23 mouse cellular contexts compared by ENCODE assay signal in the genomic region with DNA sequence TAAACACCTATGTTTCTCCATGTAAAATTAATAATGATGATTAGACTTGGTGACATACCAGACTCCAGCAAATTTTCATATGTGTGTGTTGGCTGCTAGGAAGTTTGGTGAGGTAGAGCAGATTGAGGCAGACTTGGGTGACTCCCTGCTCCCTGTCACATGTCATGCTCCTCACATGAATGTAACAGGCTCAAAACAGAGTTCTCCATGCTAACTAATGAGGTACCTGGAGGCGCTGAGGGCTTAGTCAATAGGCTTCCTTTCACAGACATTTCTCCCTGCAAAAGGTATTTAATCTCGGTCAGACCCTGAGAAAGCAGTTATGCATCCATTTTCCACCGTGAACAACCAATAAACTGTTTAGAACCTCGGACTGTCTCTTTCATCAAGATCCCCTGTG. TPM values are rescaled to one million over a fixed set of nuclear protein-coding genes. Genes with fewer than 3 reads are reported as not detected.
A peak's percentile ranks its signal among the peaks of the same experiment; 100 is the strongest.
DNase-seq lines count a peak whose midpoint lies in the region; ATAC-seq and TF ChIP-seq lines count a peak whose summit lies in the region.
"Had no signal": no experiment of that assay in that cellular context is flagged by ENCODE, and none has a peak within 500 bp of the region (broad histone marks: within the 10 kb centered on the region; RNA-seq: fewer than 3 reads in every experiment).

No protein-coding gene starts in this region.

- H3K36me3 ChIP-seq in forebrain, embryonic 10.5 days (replicated peaks): no peaks in the 10 kb centered on the region
- H3K36me3 ChIP-seq in forebrain, embryonic 15.5 days: no peaks in the 10 kb centered on the region
- H3K36me3 ChIP-seq in hindbrain, embryonic 12.5 days: no peaks in the 10 kb centered on the region
- no peaks in the 10 kb centered on the region for H3K36me3 ChIP-seq in hindbrain, embryonic 11.5 days (ENCODE audit: control insufficient read depth, insufficient read depth, low read length)
- no peaks in the 10 kb centered on the region for H3K36me3 ChIP-seq in midbrain, embryonic 11.5 days (ENCODE audit: control insufficient read depth, insufficient read depth, low read length)
- H3K36me3 ChIP-seq in neural tube, embryonic 12.5 days: no peaks in the 10 kb centered on the region
- no peaks in the 10 kb centered on the region for H3K36me3 ChIP-seq in lung, postnatal 0 days (ENCODE audit: insufficient read depth, low read length)
- H3K36me3 ChIP-seq: embryonic facial prominence, embryonic 15.5 days; kidney, embryonic 15.5 days; limb, embryonic 12.5 days; liver, embryonic 12.5 days had no signal

- peak overlapping the region; percentile 100 for H3K27ac ChIP-seq in forebrain, embryonic 10.5 days
- H3K27ac ChIP-seq in forebrain, embryonic 15.5 days (replicated peaks): no peak overlapping the region
- peak overlapping the region; percentile 100 for H3K27ac ChIP-seq in hindbrain, embryonic 12.5 days
- H3K27ac ChIP-seq in hindbrain, embryonic 11.5 days (ENCODE audit: low read depth, low read length): no peak overlapping the region
- no peak overlapping the region for H3K27ac ChIP-seq in midbrain, embryonic 11.5 days (ENCODE audit: low read depth, low read length)
- H3K27ac ChIP-seq in neural tube, embryonic 12.5 days: 0 out of 2 replicates have a peak overlapping the region, but pooled peaks have one; percentile 2
- H3K27ac ChIP-seq in lung, postnatal 0 days (ENCODE audit: low read length): no peak overlapping the region
- H3K27ac ChIP-seq: embryonic facial prominence, embryonic 15.5 days; heart, adult 2 months; kidney, embryonic 15.5 days; limb, embryonic 12.5 days; liver, embryonic 12.5 days had no signal

- H3K4me3 ChIP-seq in forebrain, embryonic 10.5 days: no peak overlapping the region
- no peak overlapping the region for H3K4me3 ChIP-seq in forebrain, embryonic 15.5 days
- H3K4me3 ChIP-seq in hindbrain, embryonic 12.5 days: no peak overlapping the region
- H3K4me3 ChIP-seq in hindbrain, embryonic 11.5 days (ENCODE audit: low read depth, low read length): no peak overlapping the region
- no peak overlapping the region for H3K4me3 ChIP-seq in midbrain, embryonic 11.5 days (ENCODE audit: low read depth, low read length)
- no peak overlapping the region for H3K4me3 ChIP-seq in neural tube, embryonic 12.5 days
- H3K4me3 ChIP-seq in lung, postnatal 0 days (ENCODE audit: low read depth, low read length): no peak overlapping the region
- H3K4me3 ChIP-seq: embryonic facial prominence, embryonic 15.5 days; heart, adult 2 months; kidney, embryonic 15.5 days; limb, embryonic 12.5 days; liver, embryonic 12.5 days had no signal

- ATAC-seq in forebrain, embryonic 15.5 days (replicated peaks): no peak
- no peak for ATAC-seq in hindbrain, embryonic 12.5 days (ENCODE audit: low FRiP score)
- ATAC-seq in hindbrain, embryonic 11.5 days (ENCODE audit: low FRiP score): no peak
- no peak for ATAC-seq in midbrain, embryonic 11.5 days (ENCODE audit: low FRiP score)
- ATAC-seq in neural tube, embryonic 12.5 days (ENCODE audit: low FRiP score, low read depth): no peak
- ATAC-seq in lung, postnatal 0 days: no peak
- ATAC-seq: CD4-positive, CD25-positive, alpha-beta regulatory T cell, adult 4 months; liver, embryonic 12.5 days had no signal

- H3K4me2 ChIP-seq in forebrain, embryonic 15.5 days (replicated peaks): no peak overlapping the region
- no peak overlapping the region for H3K4me2 ChIP-seq in hindbrain, embryonic 12.5 days (replicated peaks)
- no peak overlapping the region for H3K4me2 ChIP-seq in hindbrain, embryonic 11.5 days (replicated peaks; ENCODE audit: low read depth, low read length)
- H3K4me2 ChIP-seq in midbrain, embryonic 11.5 days: no peak overlapping the region
- no peak overlapping the region for H3K4me2 ChIP-seq in neural tube, embryonic 12.5 days (replicated peaks)
- no peak overlapping the region for H3K4me2 ChIP-seq in lung, postnatal 0 days (replicated peaks; ENCODE audit: low read depth, low read length)
- H3K4me2 ChIP-seq: embryonic facial prominence, embryonic 15.5 days; kidney, embryonic 15.5 days; limb, embryonic 12.5 days; liver, embryonic 12.5 days had no signal

- peaks cover 49% of the 10 kb centered on the region for H3K4me1 ChIP-seq in forebrain, embryonic 10.5 days
- peaks cover 26% of the 10 kb centered on the region for H3K4me1 ChIP-seq in forebrain, embryonic 15.5 days
- H3K4me1 ChIP-seq in hindbrain, embryonic 12.5 days: peaks cover 32% of the 10 kb centered on the region
- H3K4me1 ChIP-seq in hindbrain, embryonic 11.5 days (replicated peaks; ENCODE audit: control insufficient read depth, insufficient read depth, low read length): no peaks in the 10 kb centered on the region; the same call in 1 of the 2 replicates
- peaks cover 24% of the 10 kb centered on the region for H3K4me1 ChIP-seq in midbrain, embryonic 11.5 days (ENCODE audit: control insufficient read depth, insufficient read depth, low read length)
- H3K4me1 ChIP-seq in neural tube, embryonic 12.5 days: peaks cover 30% of the 10 kb centered on the region
- H3K4me1 ChIP-seq in lung, postnatal 0 days (ENCODE audit: insufficient read depth, low read depth, low read length): no peaks in the 10 kb centered on the region

- no peak for DNase-seq in forebrain, embryonic 10.5 days (ENCODE audit: extremely low spot score, low spot score)
- no peak for DNase-seq in hindbrain, embryonic 11.5 days (ENCODE audit: low spot score)
- DNase-seq in midbrain, embryonic 11.5 days (ENCODE audit: low spot score, missing footprints): peak; percentile 81
- no peak for DNase-seq in thymus, postnatal 0 days (ENCODE audit: low spot score)
- DNase-seq in lung, postnatal 0 days (ENCODE audit: low spot score): no peak
- DNase-seq: adrenal gland, postnatal 14 days; cerebellum, adult 8-10 months; cerebellum, postnatal 36 days; embryo, embryonic 11 days; gastrocnemius, postnatal 25 days; heart, adult 2 months; kidney, adult 11 months; kidney, postnatal 36 days; layer of hippocampus, postnatal 36 days; lung, adult 2 months had no signal

- H3K27me3 ChIP-seq in forebrain, embryonic 10.5 days (ENCODE audit: poor library complexity, severe bottlenecking): no peaks in the 10 kb centered on the region
- no peaks in the 10 kb centered on the region for H3K27me3 ChIP-seq in forebrain, embryonic 15.5 days
- no peaks in the 10 kb centered on the region for H3K27me3 ChIP-seq in hindbrain, embryonic 12.5 days
- H3K27me3 ChIP-seq in hindbrain, embryonic 11.5 days (ENCODE audit: control insufficient read depth, insufficient read depth, low read length): no peaks in the 10 kb centered on the region
- no peaks in the 10 kb centered on the region for H3K27me3 ChIP-seq in midbrain, embryonic 11.5 days (ENCODE audit: control insufficient read depth, insufficient read depth, low read length)
- no peaks in the 10 kb centered on the region for H3K27me3 ChIP-seq in neural tube, embryonic 12.5 days (replicated peaks)
- no peaks in the 10 kb centered on the region for H3K27me3 ChIP-seq in lung, postnatal 0 days (replicated peaks; ENCODE audit: insufficient read depth, low read length)
- H3K27me3 ChIP-seq: embryonic facial prominence, embryonic 15.5 days; kidney, embryonic 15.5 days; limb, embryonic 12.5 days; liver, embryonic 12.5 days had no signal

- 74% methylated on average over 4 of the region's 4 CpGs for WGBS in forebrain, embryonic 10.5 days
- 36% methylated on average over 4 of the region's 4 CpGs for WGBS in forebrain, embryonic 15.5 days
- WGBS in hindbrain, embryonic 12.5 days: 51% methylated on average over 4 of the region's 4 CpGs
- WGBS in hindbrain, embryonic 11.5 days: 60% methylated on average over 4 of the region's 4 CpGs
- WGBS in midbrain, embryonic 11.5 days: 60% methylated on average over 4 of the region's 4 CpGs
- 60% methylated on average over 4 of the region's 4 CpGs for WGBS in neural tube, embryonic 12.5 days
- WGBS in lung, postnatal 0 days: 83% methylated on average over 4 of the region's 4 CpGs

- no peak for TF ChIP-seq EP300 in lung, postnatal 0 days (IDR thresholded peaks at IDR 0.05)

- no peaks in the 10 kb centered on the region for H3K9me3 ChIP-seq in forebrain, embryonic 10.5 days
- H3K9me3 ChIP-seq in forebrain, embryonic 15.5 days: no peaks in the 10 kb centered on the region
- H3K9me3 ChIP-seq in hindbrain, embryonic 12.5 days (replicated peaks): no peaks in the 10 kb centered on the region
- H3K9me3 ChIP-seq in hindbrain, embryonic 11.5 days (ENCODE audit: control insufficient read depth, low read length): no peaks in the 10 kb centered on the region
- H3K9me3 ChIP-seq in midbrain, embryonic 11.5 days (ENCODE audit: control insufficient read depth, low read length): no peaks in the 10 kb centered on the region
- no peaks in the 10 kb centered on the region for H3K9me3 ChIP-seq in neural tube, embryonic 12.5 days
- H3K9me3 ChIP-seq in lung, postnatal 0 days (ENCODE audit: low read length): no peaks in the 10 kb centered on the region
- H3K9me3 ChIP-seq: embryonic facial prominence, embryonic 15.5 days; kidney, embryonic 15.5 days; limb, embryonic 12.5 days; liver, embryonic 12.5 days had no signal

- H3K9ac ChIP-seq in forebrain, embryonic 15.5 days (replicated peaks): no peak overlapping the region
- H3K9ac ChIP-seq in hindbrain, embryonic 12.5 days: 0 out of 2 replicates have a peak overlapping the region, but pooled peaks have one; percentile 2
- no peak overlapping the region for H3K9ac ChIP-seq in hindbrain, embryonic 11.5 days (ENCODE audit: low read depth, low read length)
- H3K9ac ChIP-seq in midbrain, embryonic 11.5 days (ENCODE audit: low read length): no peak overlapping the region
- no peak overlapping the region for H3K9ac ChIP-seq in neural tube, embryonic 12.5 days
- no peak overlapping the region for H3K9ac ChIP-seq in lung, postnatal 0 days (replicated peaks; ENCODE audit: low read depth)
- H3K9ac ChIP-seq: embryonic facial prominence, embryonic 15.5 days; kidney, embryonic 15.5 days; limb, embryonic 12.5 days; liver, embryonic 12.5 days had no signal

- no peak for TF ChIP-seq CTCF in lung, postnatal 0 days (IDR thresholded peaks at IDR 0.05)

RNA-seq across cellular contexts. Expression of gene Pbld2, which starts 4.3 kb away (rescaled TPM):
- 0.76 and 0.93 TPM in 2 replicates for polyA plus RNA-seq in forebrain, embryonic 10.5 days (2016; fragmentation: Nextera tagmentation; extraction: Ambion mirVana)
- 1.1 and 1.8 TPM in 2 replicates for polyA plus RNA-seq in forebrain, embryonic 15.5 days (2015; fragmentation: Nextera tagmentation; extraction: Ambion mirVana)
- polyA plus RNA-seq in hindbrain, embryonic 12.5 days (2016; fragmentation: Nextera tagmentation; extraction: Ambion mirVana): 0.64 and 1.3 TPM in 2 replicates
- 1.3 and 1.5 TPM in 2 replicates for polyA plus RNA-seq in hindbrain, embryonic 11.5 days (2014; fragmentation: Nextera tagmentation; extraction: Ambion mirVana)
- polyA plus RNA-seq in midbrain, embryonic 11.5 days (2014; fragmentation: Nextera tagmentation; extraction: Ambion mirVana): 0.76 and 1.7 TPM in 2 replicates
- polyA plus RNA-seq in neural tube, embryonic 12.5 days (2016; fragmentation: Nextera tagmentation; extraction: Ambion mirVana): 0.73 and 0.80 TPM in 2 replicates
- polyA plus RNA-seq in thymus, postnatal 0 days (2015; fragmentation: Nextera tagmentation; extraction: Ambion mirVana): 1.0 TPM in 2 replicates
- polyA plus RNA-seq in lung, postnatal 0 days (2015; fragmentation: Nextera tagmentation; extraction: Ambion mirVana): 16.2 and 18.4 TPM in 2 replicates

RNA-seq across cellular contexts. Expression of gene Hnrnph3, which starts 4.4 kb away (rescaled TPM):
- polyA plus RNA-seq in forebrain, embryonic 10.5 days (2016; fragmentation: Nextera tagmentation; extraction: Ambion mirVana): 218 and 221 TPM in 2 replicates
- 191 and 209 TPM in 2 replicates for polyA plus RNA-seq in forebrain, embryonic 15.5 days (2015; fragmentation: Nextera tagmentation; extraction: Ambion mirVana)
- polyA plus RNA-seq in hindbrain, embryonic 12.5 days (2016; fragmentation: Nextera tagmentation; extraction: Ambion mirVana): 230 and 238 TPM in 2 replicates
- polyA plus RNA-seq in hindbrain, embryonic 11.5 days (2014; fragmentation: Nextera tagmentation; extraction: Ambion mirVana): 163 and 166 TPM in 2 replicates
- polyA plus RNA-seq in midbrain, embryonic 11.5 days (2014; fragmentation: Nextera tagmentation; extraction: Ambion mirVana): 172 and 174 TPM in 2 replicates
- polyA plus RNA-seq in neural tube, embryonic 12.5 days (2016; fragmentation: Nextera tagmentation; extraction: Ambion mirVana): 232 and 247 TPM in 2 replicates
- polyA plus RNA-seq in thymus, postnatal 0 days (2015; fragmentation: Nextera tagmentation; extraction: Ambion mirVana): 51.0 and 53.6 TPM in 2 replicates
- 38.8 and 44.6 TPM in 2 replicates for polyA plus RNA-seq in lung, postnatal 0 days (2015; fragmentation: Nextera tagmentation; extraction: Ambion mirVana)

RNA-seq across cellular contexts. Expression of gene Pbld1, which starts 31.6 kb away (rescaled TPM):
- polyA plus RNA-seq in forebrain, embryonic 10.5 days (2016; fragmentation: Nextera tagmentation; extraction: Ambion mirVana): 1.5 and 1.8 TPM in 2 replicates
- polyA plus RNA-seq in forebrain, embryonic 15.5 days (2015; fragmentation: Nextera tagmentation; extraction: Ambion mirVana): 0.87 and 1.6 TPM in 2 replicates
- 0.79 and 0.83 TPM in 2 replicates for polyA plus RNA-seq in hindbrain, embryonic 12.5 days (2016; fragmentation: Nextera tagmentation; extraction: Ambion mirVana)
- 0.78 and 1.2 TPM in 2 replicates for polyA plus RNA-seq in hindbrain, embryonic 11.5 days (2014; fragmentation: Nextera tagmentation; extraction: Ambion mirVana)
- 0.73 and 0.96 TPM in 2 replicates for polyA plus RNA-seq in midbrain, embryonic 11.5 days (2014; fragmentation: Nextera tagmentation; extraction: Ambion mirVana)
- 1.2 and 1.3 TPM in 2 replicates for polyA plus RNA-seq in neural tube, embryonic 12.5 days (2016; fragmentation: Nextera tagmentation; extraction: Ambion mirVana)
- 0.44 and 0.55 TPM in 2 replicates for polyA plus RNA-seq in thymus, postnatal 0 days (2015; fragmentation: Nextera tagmentation; extraction: Ambion mirVana)
- 0.70 and 0.95 TPM in 2 replicates for polyA plus RNA-seq in lung, postnatal 0 days (2015; fragmentation: Nextera tagmentation; extraction: Ambion mirVana)

RNA-seq across cellular contexts. Expression of gene Rufy2, which starts 48.4 kb away (rescaled TPM):
- polyA plus RNA-seq in forebrain, embryonic 10.5 days (2016; fragmentation: Nextera tagmentation; extraction: Ambion mirVana): 26.5 and 28.7 TPM in 2 replicates
- polyA plus RNA-seq in forebrain, embryonic 15.5 days (2015; fragmentation: Nextera tagmentation; extraction: Ambion mirVana): 58.3 and 63.6 TPM in 2 replicates
- polyA plus RNA-seq in hindbrain, embryonic 12.5 days (2016; fragmentation: Nextera tagmentation; extraction: Ambion mirVana): 36.7 and 40.0 TPM in 2 replicates
- polyA plus RNA-seq in hindbrain, embryonic 11.5 days (2014; fragmentation: Nextera tagmentation; extraction: Ambion mirVana): 24.8 and 35.0 TPM in 2 replicates
- 21.0 and 23.2 TPM in 2 replicates for polyA plus RNA-seq in midbrain, embryonic 11.5 days (2014; fragmentation: Nextera tagmentation; extraction: Ambion mirVana)
- 36.3 and 39.1 TPM in 2 replicates for polyA plus RNA-seq in neural tube, embryonic 12.5 days (2016; fragmentation: Nextera tagmentation; extraction: Ambion mirVana)
- polyA plus RNA-seq in thymus, postnatal 0 days (2015; fragmentation: Nextera tagmentation; extraction: Ambion mirVana): 17.4 and 23.1 TPM in 2 replicates
- polyA plus RNA-seq in lung, postnatal 0 days (2015; fragmentation: Nextera tagmentation; extraction: Ambion mirVana): 13.9 and 14.5 TPM in 2 replicates

Comparison
In these comparisons a context has a peak if more than half of its experiments do, and no peak if none do; other contexts are left out.
1. H3K27ac ChIP-seq: peak in forebrain, embryonic 10.5 days (single experiment), hindbrain, embryonic 12.5 days (single experiment) and neural tube, embryonic 12.5 days (single experiment); none in forebrain, embryonic 15.5 days (single experiment), hindbrain, embryonic 11.5 days (single experiment), midbrain, embryonic 11.5 days (single experiment) and lung, postnatal 0 days (single experiment).